Mouse (Mus musculus): Measurements from ENCODE around the gene Lypd4. TPM values are rescaled to one million over a fixed set of nuclear protein-coding genes. Genes with fewer than 3 reads are reported as not detected.
"Not testable (repeated sequence)": the region's sequence is repeated elsewhere in the genome, so short reads cannot be mapped to it uniquely, and the experiment has no call there.

Gene Lypd4
- polyA plus RNA-seq, 1 experiment from 2014 or later: not detected

DNA sequence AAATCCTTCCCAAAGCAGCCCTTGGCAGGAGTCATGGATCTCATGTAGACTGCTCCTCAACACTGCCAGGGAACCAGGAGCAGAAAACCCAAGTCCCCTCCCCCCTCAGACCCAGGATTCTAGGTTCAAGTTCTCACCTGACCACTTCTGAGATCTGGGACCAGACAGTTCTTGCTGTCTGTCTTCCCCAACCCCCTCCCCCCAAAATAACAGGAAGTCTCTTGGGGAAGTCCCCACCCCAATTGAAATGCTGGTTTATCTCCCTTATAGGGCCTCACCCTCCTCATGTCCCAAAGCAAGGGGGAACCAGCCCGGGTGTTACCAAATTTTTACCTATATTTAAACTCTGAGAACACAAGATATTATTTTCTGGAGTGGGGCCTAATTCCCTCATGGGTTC, 32.1 kb upstream of the Lypd4 start:
- H3K9ac ChIP-seq: 0 out of 2 replicates have a peak overlapping the region, but pooled peaks have one; percentile 83
- no peaks in the 10 kb centered on the region for H3K9me3 ChIP-seq (replicated peaks)
- H3K36me3 ChIP-seq: no peaks in the 10 kb centered on the region
- H3K27ac ChIP-seq (ENCODE audit: poor library complexity, severe bottlenecking): peak overlapping the region; percentile 89
- peaks cover 33% of the 10 kb centered on the region for H3K4me1 ChIP-seq (replicated peaks)
- no peak for ATAC-seq (ENCODE audit: insufficient number of reproducible peaks, low FRiP score)
- peak overlapping the region; percentile 92 for H3K4me2 ChIP-seq
- no peaks in the 10 kb centered on the region for H3K27me3 ChIP-seq (replicated peaks)
- H3K4me3 ChIP-seq: peak overlapping the region; percentile 68
- 41% methylated on average over 1 of the region's 1 CpGs for WGBS

DNA sequence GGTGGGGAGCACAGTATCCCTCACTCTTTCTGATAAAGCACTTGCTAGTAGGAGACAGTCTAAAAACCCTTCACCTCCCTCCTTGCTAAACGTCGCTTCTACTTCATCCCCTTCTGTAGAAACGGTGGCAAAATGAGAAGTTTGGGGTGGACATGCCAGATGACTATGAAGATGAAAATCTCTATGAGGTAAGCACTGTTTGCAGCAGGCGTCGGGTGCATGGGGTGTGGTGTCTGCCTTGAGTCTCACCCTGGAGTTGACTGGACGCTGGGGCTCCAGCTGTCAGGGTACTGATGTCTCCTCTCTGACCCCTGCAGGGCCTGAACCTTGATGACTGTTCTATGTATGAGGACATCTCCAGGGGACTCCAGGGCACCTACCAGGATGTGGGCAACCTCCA, 31.4 kb upstream of the Lypd4 start:
- no peaks in the 10 kb centered on the region for H3K9me3 ChIP-seq (replicated peaks)
- H3K4me1 ChIP-seq (replicated peaks): peaks cover 26% of the 10 kb centered on the region
- no peaks in the 10 kb centered on the region for H3K27me3 ChIP-seq (replicated peaks)
- ATAC-seq (ENCODE audit: insufficient number of reproducible peaks, low FRiP score): no peak
- H3K36me3 ChIP-seq: no peaks in the 10 kb centered on the region
- WGBS: 68% methylated on average over 6 of the region's 6 CpGs
- no peak overlapping the region for H3K27ac ChIP-seq (ENCODE audit: poor library complexity, severe bottlenecking)
- H3K4me3 ChIP-seq: no peak overlapping the region
- no peak overlapping the region for H3K4me2 ChIP-seq
- H3K9ac ChIP-seq: no peak overlapping the region

DNA sequence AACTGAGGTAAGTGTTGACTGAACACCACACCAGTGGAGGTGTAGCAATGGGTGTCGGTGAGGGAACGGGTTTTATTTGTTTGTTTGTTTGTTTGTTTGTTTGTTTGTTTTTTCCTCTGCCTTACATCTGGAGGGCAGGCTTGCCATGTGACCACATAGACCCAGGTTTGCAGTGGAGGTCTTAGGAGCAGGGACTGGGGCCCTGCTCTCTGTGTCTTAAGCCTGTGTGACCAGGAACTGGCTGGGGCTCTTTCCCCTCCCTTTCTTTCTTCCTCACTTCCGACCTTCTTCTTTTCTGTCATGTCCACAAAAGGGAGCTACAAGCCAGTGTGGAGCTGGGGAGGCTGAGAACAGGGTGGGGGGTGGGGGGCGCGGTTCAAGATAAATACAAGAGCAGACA, 28.2 kb upstream of the Lypd4 start:
- no peaks in the 10 kb centered on the region for H3K27me3 ChIP-seq (replicated peaks)
- no peak for ATAC-seq (ENCODE audit: insufficient number of reproducible peaks, low FRiP score)
- no peaks in the 10 kb centered on the region for H3K36me3 ChIP-seq
- no peaks in the 10 kb centered on the region for H3K9me3 ChIP-seq (replicated peaks)
- WGBS: 68% methylated on average over 5 of the region's 5 CpGs
- H3K4me1 ChIP-seq (replicated peaks): peaks cover 10% of the 10 kb centered on the region
- H3K4me3 ChIP-seq: no peak overlapping the region
- H3K4me2 ChIP-seq: no peak overlapping the region
- no peak overlapping the region for H3K9ac ChIP-seq
- H3K27ac ChIP-seq (ENCODE audit: poor library complexity, severe bottlenecking): no peak overlapping the region

DNA sequence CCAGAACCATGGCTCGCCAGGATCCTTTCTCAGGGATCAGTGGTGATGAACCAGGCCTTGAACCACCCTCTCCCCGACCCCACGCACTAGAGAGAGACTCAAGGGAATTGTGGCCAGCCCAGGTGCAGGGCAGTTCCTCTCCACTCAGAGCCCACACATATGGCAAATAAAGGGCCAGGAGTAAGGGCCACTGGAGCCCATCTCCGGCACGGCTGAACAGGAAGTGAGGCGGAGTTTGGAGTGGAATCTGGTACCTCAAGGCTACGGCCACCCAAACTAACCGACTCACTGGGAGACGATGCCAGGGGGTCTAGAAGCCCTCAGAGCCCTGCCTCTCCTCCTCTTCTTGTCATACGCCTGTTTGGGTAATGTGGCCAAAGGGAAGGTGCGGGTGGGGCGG, 27.5 kb upstream of the Lypd4 start, which contains the start of gene Cd79a:
TSS of gene Cd79a (plus strand) at position 158 of the 400 bp plus-strand sequence.
- H3K36me3 ChIP-seq: no peaks in the 10 kb centered on the region
- no peak for ATAC-seq (ENCODE audit: insufficient number of reproducible peaks, low FRiP score)
- no peak within 1 kb of the TSS for H3K9ac ChIP-seq
- H3K4me3 ChIP-seq: no peak within 1 kb of the TSS
- no peaks in the 10 kb centered on the region for H3K9me3 ChIP-seq (replicated peaks)
- H3K27me3 ChIP-seq (replicated peaks): no peaks in the 10 kb centered on the region
- H3K4me1 ChIP-seq (replicated peaks): peaks cover 6% of the 10 kb centered on the region
- no peak within 1 kb of the TSS for H3K4me2 ChIP-seq
- H3K27ac ChIP-seq (ENCODE audit: poor library complexity, severe bottlenecking): no peak within 1 kb of the TSS
- 70% methylated on average over 12 of the region's 12 CpGs for WGBS

DNA sequence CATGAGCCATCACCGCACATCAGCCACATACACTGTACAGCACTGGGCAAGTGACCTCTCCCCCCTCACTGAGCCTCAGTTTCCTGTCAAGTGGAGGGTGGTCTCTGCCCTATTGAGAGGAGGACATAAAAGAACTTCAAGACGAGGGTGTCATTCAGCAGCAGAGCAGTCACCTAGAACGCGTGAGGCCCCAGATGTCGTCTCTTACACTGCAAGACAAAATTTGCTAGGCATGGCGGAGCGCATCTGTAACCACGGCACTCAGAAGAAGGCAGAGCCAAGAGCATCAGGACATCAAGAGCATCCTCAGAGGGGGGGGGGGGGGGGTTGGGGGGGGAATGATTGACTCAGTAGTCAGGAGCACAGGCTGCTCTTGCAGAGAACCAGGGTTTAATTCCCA, 26.5 kb upstream of the Lypd4 start:
- Histone ChIP-seq H3K4me1 (replicated peaks) (no peaks in the 10 kb centered on the region), H3K9ac (no peak overlapping the region)
- 88% methylated on average over 8 of the region's 8 CpGs for WGBS

DNA sequence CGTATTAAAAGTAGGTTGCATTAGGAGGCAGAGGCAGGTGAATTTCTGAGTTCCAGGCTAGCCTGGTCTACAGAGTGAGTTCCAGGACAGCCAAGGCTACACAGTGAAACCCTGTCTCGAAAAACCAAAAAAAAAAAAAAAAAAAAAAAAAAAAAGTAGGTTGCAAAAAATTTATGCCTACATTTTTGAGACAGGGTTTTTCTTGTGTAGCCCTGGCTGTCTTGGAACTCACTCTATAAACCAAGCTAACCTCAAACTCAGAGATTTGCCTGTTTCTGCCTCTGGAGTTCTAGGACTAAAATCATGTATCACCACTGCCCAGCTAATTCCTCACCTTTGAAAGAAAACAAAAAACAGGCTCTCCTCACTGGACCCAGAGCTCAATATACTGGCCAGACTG, 26.0 kb upstream of the Lypd4 start:
- H3K4me3 ChIP-seq; ATAC-seq (ENCODE audit: insufficient number of reproducible peaks, low FRiP score); H3K9me3 ChIP-seq (replicated peaks); H3K4me1 ChIP-seq (replicated peaks); H3K27me3 ChIP-seq (replicated peaks); H3K27ac ChIP-seq (ENCODE audit: poor library complexity, severe bottlenecking); H3K9ac ChIP-seq; H3K36me3 ChIP-seq; H3K4me2 ChIP-seq: not testable (repeated sequence)
- WGBS: 85% methylated on average over 2 of the region's 2 CpGs

More for the DNA sequence above, 26.5 kb upstream of the Lypd4 start:
- ATAC-seq (ENCODE audit: insufficient number of reproducible peaks, low FRiP score): no peak
- H3K27ac ChIP-seq (ENCODE audit: poor library complexity, severe bottlenecking): no peak overlapping the region
- H3K4me3 ChIP-seq: no peak overlapping the region
- peaks cover 3% of the 10 kb centered on the region; the same call in 1 of the 2 replicates for H3K36me3 ChIP-seq
- no peak overlapping the region for H3K4me2 ChIP-seq
- no peaks in the 10 kb centered on the region for H3K9me3 ChIP-seq (replicated peaks)
- no peaks in the 10 kb centered on the region for H3K27me3 ChIP-seq (replicated peaks)

DNA sequence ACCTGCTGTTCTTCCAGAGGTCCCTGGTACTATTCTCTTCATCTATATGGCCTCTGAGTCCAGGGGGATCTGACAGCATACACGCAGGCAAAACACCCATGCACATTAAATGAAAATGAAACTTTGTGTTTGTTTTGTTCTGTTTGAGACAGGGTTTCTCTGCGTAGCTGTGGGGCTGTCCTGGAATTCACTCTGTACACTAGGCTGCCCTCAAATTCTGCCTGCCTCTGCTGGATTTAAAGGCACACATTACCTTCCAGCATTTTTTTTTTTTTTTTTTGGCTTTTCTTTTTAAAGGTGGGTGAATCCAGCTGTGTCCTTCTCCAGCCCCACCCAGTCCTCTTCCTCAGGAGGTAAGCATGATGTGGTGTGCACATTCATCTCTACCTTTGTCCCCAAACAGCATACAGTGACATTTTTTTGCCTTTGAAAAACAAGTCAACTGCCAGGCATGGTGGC, 22.4 kb upstream of the Lypd4 start:
- no peak for ATAC-seq (ENCODE audit: insufficient number of reproducible peaks, low FRiP score)
- H3K27me3 ChIP-seq (replicated peaks): no peaks in the 10 kb centered on the region
- WGBS: 76% methylated on average over 2 of the region's 2 CpGs
- H3K9me3 ChIP-seq (replicated peaks): no peaks in the 10 kb centered on the region
- H3K4me2 ChIP-seq: no peak overlapping the region
- H3K9ac ChIP-seq: no peak overlapping the region
- peaks cover 42% of the 10 kb centered on the region for H3K36me3 ChIP-seq
- H3K4me3 ChIP-seq: no peak overlapping the region
- H3K27ac ChIP-seq (ENCODE audit: poor library complexity, severe bottlenecking): no peak overlapping the region
- H3K4me1 ChIP-seq (replicated peaks): peaks cover 7% of the 10 kb centered on the region

DNA sequence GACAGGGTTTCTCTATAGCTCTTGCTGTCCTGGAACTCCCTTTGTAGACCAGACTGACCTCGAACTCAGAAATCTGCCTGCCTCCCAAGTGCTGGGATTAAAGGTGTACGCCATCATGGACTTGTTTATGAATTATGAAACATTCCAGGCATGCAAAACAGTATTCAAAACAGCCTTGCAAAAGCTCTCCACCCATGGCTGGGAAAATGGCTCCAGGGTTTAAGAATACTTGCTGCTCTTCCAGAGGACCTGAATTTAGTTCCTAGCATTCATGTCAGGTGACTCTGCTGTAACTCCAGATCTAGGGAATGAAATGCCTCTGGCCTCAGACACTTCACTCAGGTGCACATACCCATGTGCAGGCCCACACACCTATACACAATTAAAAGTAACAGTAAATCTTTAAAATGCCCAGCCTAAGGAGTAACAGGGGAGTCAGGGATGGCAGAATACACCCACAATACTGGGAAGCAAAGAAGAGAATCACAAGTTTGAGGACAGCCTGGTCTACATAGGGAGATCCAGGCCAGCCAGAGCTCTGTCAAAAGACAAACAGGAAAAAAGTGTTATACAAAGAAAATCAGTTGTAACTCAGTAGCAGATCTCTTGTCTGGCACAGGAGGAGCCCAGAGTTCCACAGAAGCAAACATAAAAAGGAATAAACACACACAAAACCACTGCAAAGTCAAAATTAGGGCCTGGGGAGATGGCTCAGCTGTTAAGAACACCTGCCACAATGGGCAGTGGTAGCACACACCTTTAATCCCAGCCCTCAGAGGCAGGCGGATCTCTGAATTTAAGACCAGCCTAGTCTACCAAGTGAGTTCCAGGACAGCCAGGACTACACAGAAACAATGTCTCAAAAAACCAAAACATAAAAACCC, 21.7 kb upstream of the Lypd4 start:
- H3K9me3 ChIP-seq (replicated peaks): no peaks in the 10 kb centered on the region
- H3K27me3 ChIP-seq (replicated peaks): no peaks in the 10 kb centered on the region
- no peak overlapping the region for H3K4me2 ChIP-seq
- WGBS: 72% methylated on average over 3 of the region's 3 CpGs
- no peak for ATAC-seq (ENCODE audit: insufficient number of reproducible peaks, low FRiP score)
- no peak overlapping the region for H3K9ac ChIP-seq
- H3K4me1 ChIP-seq (replicated peaks): peaks cover 13% of the 10 kb centered on the region
- H3K4me3 ChIP-seq: no peak overlapping the region
- no peak overlapping the region for H3K27ac ChIP-seq (ENCODE audit: poor library complexity, severe bottlenecking)
- peaks cover 49% of the 10 kb centered on the region for H3K36me3 ChIP-seq

DNA sequence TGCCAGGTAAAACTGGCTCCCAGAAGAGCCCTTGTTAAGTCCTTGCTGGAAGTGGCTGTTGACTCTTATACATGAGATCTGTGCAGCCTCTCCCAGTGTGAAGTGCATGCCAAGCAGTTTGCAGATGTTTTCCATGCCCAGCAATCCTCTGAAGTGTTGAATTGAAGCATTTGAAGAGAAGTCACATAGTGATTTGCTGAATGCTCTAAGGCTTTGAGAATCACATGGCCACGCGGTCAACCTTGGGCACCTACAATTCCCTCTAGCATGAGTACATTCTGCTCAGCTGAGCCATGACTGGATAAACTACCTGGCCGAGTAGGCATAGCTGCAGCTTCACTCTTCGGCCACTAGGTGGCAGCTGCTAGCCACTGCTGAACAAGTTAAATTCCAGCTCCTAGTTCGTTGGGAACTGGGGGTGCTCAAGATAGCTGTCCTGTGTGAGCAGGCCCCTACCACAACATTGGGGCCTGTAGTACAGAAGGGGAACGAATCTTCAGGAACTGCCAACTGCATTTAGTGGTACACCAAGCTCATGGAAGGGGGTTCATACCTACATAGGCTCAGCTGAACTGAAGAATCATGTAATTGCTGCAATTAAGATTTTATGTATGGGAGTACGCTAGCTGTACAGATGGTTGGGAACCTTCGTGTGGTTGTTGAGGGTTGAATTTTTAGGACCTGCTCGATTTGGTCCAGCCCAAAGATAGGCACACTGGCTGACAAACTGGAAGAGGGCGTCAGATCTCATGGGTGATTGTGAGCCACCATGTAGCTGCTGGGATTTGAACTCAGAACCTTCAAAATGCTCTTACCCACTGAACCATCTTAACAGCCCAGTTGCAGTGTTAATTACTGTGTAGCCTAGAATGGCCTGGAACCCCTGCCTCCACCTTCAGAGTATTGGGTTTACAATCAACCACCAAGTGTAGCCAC, 20.8 kb upstream of the Lypd4 start:
- H3K4me2 ChIP-seq: no peak overlapping the region
- 0 out of 2 replicates have a peak overlapping the region, but pooled peaks have one; percentile 20 for H3K27ac ChIP-seq (ENCODE audit: poor library complexity, severe bottlenecking)
- peaks cover 23% of the 10 kb centered on the region for H3K4me1 ChIP-seq (replicated peaks)
- H3K9ac ChIP-seq: no peak overlapping the region
- no peak overlapping the region for H3K4me3 ChIP-seq
- ATAC-seq (ENCODE audit: insufficient number of reproducible peaks, low FRiP score): peak; percentile 48
- no peaks in the 10 kb centered on the region for H3K27me3 ChIP-seq (replicated peaks)
- H3K36me3 ChIP-seq: peaks cover 58% of the 10 kb centered on the region
- no peaks in the 10 kb centered on the region for H3K9me3 ChIP-seq (replicated peaks)
- 27% methylated on average over 10 of the region's 10 CpGs for WGBS

DNA sequence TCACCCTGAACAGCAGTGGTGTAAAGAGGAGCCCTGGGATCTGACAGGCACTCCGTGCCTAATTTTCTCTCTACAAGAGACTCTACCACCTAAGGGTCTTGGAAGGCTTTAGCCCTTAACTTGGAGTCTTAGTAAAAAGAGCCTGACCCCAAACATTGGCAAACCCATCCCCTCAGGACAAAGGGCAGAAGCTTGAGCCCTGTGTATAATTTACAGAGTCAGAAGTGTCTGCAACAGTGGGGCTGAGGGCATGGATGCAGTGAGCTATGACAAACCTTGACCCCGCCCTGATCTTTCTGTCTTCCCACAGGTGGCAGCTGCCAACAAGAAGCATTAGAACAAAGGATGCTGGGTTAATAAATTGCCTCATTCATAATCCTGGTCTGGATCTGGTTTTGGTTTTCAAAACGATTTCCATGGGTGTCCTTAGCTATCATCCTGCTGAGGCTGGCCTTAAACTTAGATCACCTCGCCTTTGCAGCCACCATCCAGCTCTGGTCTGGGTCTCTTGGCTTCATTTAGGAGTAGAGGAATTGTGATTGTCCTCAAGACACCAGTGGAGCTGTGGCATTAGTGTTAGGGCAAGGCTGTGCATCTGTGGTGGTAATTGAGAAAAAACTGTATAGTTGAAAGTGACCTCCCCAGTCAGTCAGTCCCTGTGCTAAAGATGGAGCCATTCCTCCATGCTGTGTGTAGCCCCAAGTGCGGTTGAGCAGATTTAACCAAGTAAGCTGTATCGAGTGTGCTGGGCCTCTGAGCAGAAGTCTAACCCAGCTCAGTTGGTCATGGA, 19.9 kb upstream of the Lypd4 start:
- Histone ChIP-seq H3K36me3 (peaks cover 61% of the 10 kb centered on the region), H3K27ac (ENCODE audit: poor library complexity, severe bottlenecking) (0 out of 2 replicates have a peak overlapping the region, but pooled peaks have one; percentile 20), H3K9ac (no peak overlapping the region), H3K4me2 (no peak overlapping the region), H3K9me3 (replicated peaks) (no peaks in the 10 kb centered on the region), H3K4me1 (replicated peaks) (peaks cover 27% of the 10 kb centered on the region), H3K27me3 (replicated peaks) (no peaks in the 10 kb centered on the region), H3K4me3 (no peak overlapping the region)
- ATAC-seq (ENCODE audit: insufficient number of reproducible peaks, low FRiP score): 0 out of 2 replicates have a peak, but pooled peaks have one; percentile 1
- 84% methylated on average over 6 of the region's 6 CpGs for WGBS
